Mouse (Mus musculus) layer of hippocampus, adult 8-10 months (tissue): ENCODE measurements around the gene Tbx15. TPM values are rescaled to one million over a fixed set of nuclear protein-coding genes. Genes with fewer than 3 reads are reported as not detected.
"Not testable (repeated sequence)": the region's sequence is repeated elsewhere in the genome, so short reads cannot be mapped to it uniquely, and the experiment has no call there.

Experiments
- DNase-seq, 2 experiments: peaks; one replicate each; pipeline ENCODE4 v3.0.0; 2022; ENCODE audit warnings: low spot score in 2 of 2
- total RNA-seq, 4 experiments: library from RNA; stranded (reverse); gene quantifications; 2 replicates each; pipeline ENCODE4 v1.2.4; 2022

Tbx15 gene
- total RNA-seq, 4 experiments from 2014 or later = 0.47 to 1.8 (median 0.61) TPM

GRCm38 (mm10) chr3:99266752-99267303, 26.6 kb downstream of the Tbx15 start:
- DNase-seq = no peak

- no peak for DNase-seq
Measured at GRCm38 (mm10) chr3:99277973-99278580, 37.9 kb downstream of the Tbx15 start.

GRCm38 (mm10) chr3:99279718-99280117, 39.5 kb downstream of the Tbx15 start:
- DNase-seq = no peak

- DNase-seq = no peak
Measured at GRCm38 (mm10) chr3:99281453-99281852, 41.3 kb downstream of the Tbx15 start.

- DNase-seq = no peak
Measured at GRCm38 (mm10) chr3:99288302-99288701, 48.1 kb downstream of the Tbx15 start.

- no peak for DNase-seq
Measured at GRCm38 (mm10) chr3:99290064-99290702, 50.0 kb downstream of the Tbx15 start.

GRCm38 (mm10) chr3:99290878-99291277, 50.7 kb downstream of the Tbx15 start:
- DNase-seq = no peak

- no peak for DNase-seq
Measured at GRCm38 (mm10) chr3:99291386-99291785, 51.2 kb downstream of the Tbx15 start.

- DNase-seq = peak; percentile 29
Measured at GRCm38 (mm10) chr3:99292531-99292931, 52.4 kb downstream of the Tbx15 start.

- DNase-seq = not testable (repeated sequence)
Measured at GRCm38 (mm10) chr3:99294209-99294608, 54.0 kb downstream of the Tbx15 start.

- no peak for DNase-seq
Measured at GRCm38 (mm10) chr3:99295301-99295700, 55.1 kb downstream of the Tbx15 start.

- no peak for DNase-seq
Measured at GRCm38 (mm10) chr3:99296186-99296585, 56.0 kb downstream of the Tbx15 start.

GRCm38 (mm10) chr3:99300846-99301245, 60.7 kb downstream of the Tbx15 start:
- no peak for DNase-seq

GRCm38 (mm10) chr3:99310877-99311276, 70.7 kb downstream of the Tbx15 start:
- DNase-seq = no peak

- DNase-seq = no peak
Measured at GRCm38 (mm10) chr3:99311943-99312635, 71.9 kb downstream of the Tbx15 start.

- no peak for DNase-seq
Measured at GRCm38 (mm10) chr3:99322345-99322744, 82.2 kb downstream of the Tbx15 start.

GRCm38 (mm10) chr3:99329316-99329715, 89.1 kb downstream of the Tbx15 start:
- no peak for DNase-seq

- no peak for DNase-seq
Measured at GRCm38 (mm10) chr3:99331086-99331485, 90.9 kb downstream of the Tbx15 start.

- no peak for DNase-seq
Measured at GRCm38 (mm10) chr3:99336866-99337265, 96.7 kb downstream of the Tbx15 start.

- no peak for DNase-seq
Measured at GRCm38 (mm10) chr3:99338756-99339155, 98.6 kb downstream of the Tbx15 start.

GRCm38 (mm10) chr3:99340021-99340420, 99.8 kb downstream of the Tbx15 start:
- DNase-seq = no peak

GRCm38 (mm10) chr3:99379616-99380250, 139.6 kb downstream of the Tbx15 start:
- DNase-seq = no peak
